Mouse (Mus musculus) lung, embryonic 16.5 days (tissue): ENCODE measurements around the gene Pcna. TPM values are rescaled to one million over a fixed set of nuclear protein-coding genes. Genes with fewer than 3 reads are reported as not detected.

Experiments
- polyA plus RNA-seq: library from polyadenylated mRNA; unstranded; fragments of >200 nt; fragmentation: Nextera tagmentation; extraction: Ambion mirVana; gene quantifications from 2 replicates; pipeline ENCODE4 v1.2.1, GENCODE M21; 2015

Gene Pcna
- polyA plus RNA-seq, 1 experiment from 2014 or later, result 250 TPM

Other genes with a start within 250 kb of the Pcna start
- gene Rassf2, start 223.1 kb downstream of the Pcna start, polyA plus RNA-seq, result 14.5 and 14.6 TPM in 2 replicates
- 11.1 and 12.1 TPM in 2 replicates for gene Slc23a2, start 108.2 kb downstream of the Pcna start, polyA plus RNA-seq
- gene Tmem230, start 5.5 kb downstream of the Pcna start, polyA plus RNA-seq, result 45.3 and 49.3 TPM in 2 replicates
- gene Cds2, start 9.8 kb upstream of the Pcna start, polyA plus RNA-seq, result 19.9 and 22.1 TPM in 2 replicates
- gene Prokr2, start 132.1 kb upstream of the Pcna start, polyA plus RNA-seq, result 0.18 and 0.48 TPM in 2 replicates